In the genomic region with DNA sequence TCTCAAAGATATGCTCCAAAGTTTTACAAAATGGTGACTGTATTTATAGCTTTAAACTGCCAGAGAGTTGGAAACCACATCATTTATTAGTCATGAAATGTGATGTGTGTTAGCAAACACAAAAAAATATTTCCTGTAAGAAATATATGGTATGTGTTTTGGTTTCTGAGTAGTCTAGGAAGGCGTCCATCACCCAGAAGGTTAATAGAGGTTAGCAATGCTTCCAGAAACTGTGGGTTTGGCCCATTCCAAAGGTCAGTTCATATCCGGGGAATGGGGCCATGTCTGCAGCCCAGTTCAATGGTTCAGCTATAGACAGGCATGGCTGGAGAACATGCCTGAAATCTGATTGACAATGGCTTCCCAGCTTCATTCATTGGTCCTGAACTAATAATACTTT, we compare ENCODE assay signal across 16 mouse cellular contexts.
"Had no signal": no experiment of that assay in that cellular context is flagged by ENCODE, and none has a peak within 500 bp of the region (broad histone marks: within the 10 kb centered on the region; RNA-seq: fewer than 3 reads in every experiment).

No protein-coding gene starts in this region.

- H3K27ac ChIP-seq: lung, embryonic 15.5 days; macrophage; midbrain, embryonic 13.5 days; midbrain, embryonic 15.5 days; neural tube, embryonic 12.5 days had no signal

- H3K4me1 ChIP-seq: lung, embryonic 15.5 days; midbrain, embryonic 13.5 days; midbrain, embryonic 15.5 days; neural tube, embryonic 12.5 days had no signal

- H3K9ac ChIP-seq: lung, embryonic 15.5 days; midbrain, embryonic 13.5 days; midbrain, embryonic 15.5 days; neural tube, embryonic 12.5 days had no signal

- H3K4me2 ChIP-seq: lung, embryonic 15.5 days; midbrain, embryonic 11.5 days; midbrain, embryonic 13.5 days; midbrain, embryonic 15.5 days; neural tube, embryonic 12.5 days had no signal

- ATAC-seq: lung, postnatal 0 days; midbrain, embryonic 13.5 days; midbrain, embryonic 15.5 days had no signal

- H3K9me3 ChIP-seq: lung, embryonic 15.5 days; megakaryocyte, embryonic 14.5 days; midbrain, embryonic 13.5 days; midbrain, embryonic 15.5 days; neural tube, embryonic 12.5 days had no signal

- DNase-seq: lung, adult 2 months; lung, postnatal 14 days; lung, postnatal 36 days; right cerebral cortex, postnatal 14 days; spleen, adult 18-20 months; thymus, adult 18-20 months; thymus, postnatal 14 days; thymus, postnatal 36 days had no signal

- H3K27me3 ChIP-seq: lung, embryonic 15.5 days; megakaryocyte, embryonic 14.5 days; midbrain, embryonic 13.5 days; midbrain, embryonic 15.5 days; neural tube, embryonic 12.5 days had no signal

- H3K4me3 ChIP-seq: lung, embryonic 15.5 days; megakaryocyte, embryonic 14.5 days; midbrain, embryonic 13.5 days; midbrain, embryonic 15.5 days; neural tube, embryonic 12.5 days had no signal

- H3K36me3 ChIP-seq: lung, embryonic 15.5 days; midbrain, embryonic 13.5 days; midbrain, embryonic 15.5 days; neural tube, embryonic 12.5 days had no signal
